In genomic region chr6:128843479-128843992, GRCm38 (mm10) we compare ENCODE assay signal across 8 mouse cellular contexts. TPM values are rescaled to one million over a fixed set of nuclear protein-coding genes. Genes with fewer than 3 reads are reported as not detected.
A peak's percentile ranks its signal among the peaks of the same experiment; 100 is the strongest.
DNase-seq lines count a peak whose midpoint lies in the region; ATAC-seq lines count a peak whose summit lies in the region.

No protein-coding gene starts in this region.

- no peaks in the 10 kb centered on the region for H3K27me3 ChIP-seq in forebrain, embryonic 14.5 days (replicated peaks; ENCODE audit: control insufficient read depth, insufficient read depth, low read length)
- H3K27me3 ChIP-seq in hindbrain, embryonic 10.5 days (ENCODE audit: insufficient read depth, poor library complexity, severe bottlenecking) = no peaks in the 10 kb centered on the region
- no peaks in the 10 kb centered on the region for H3K27me3 ChIP-seq in limb, embryonic 12.5 days
- no peaks in the 10 kb centered on the region for H3K27me3 ChIP-seq in midbrain, embryonic 13.5 days

- DNase-seq in cerebellum, postnatal 4 days (ENCODE audit: low spot score in 2 of 2) = no peak
- peak; percentile 65 for DNase-seq in adrenal gland, adult 8-10 months
- peak; percentile 70 for DNase-seq in forebrain, embryonic 14.5 days (ENCODE audit: low spot score)
- peak; percentile 63 for DNase-seq in hindbrain, embryonic 10.5 days (ENCODE audit: low spot score)
- peak; percentile 34 to 54 for DNase-seq in spleen, postnatal 14 days (ENCODE audit: low spot score in 2 of 2)

- H3K4me3 ChIP-seq in forebrain, embryonic 14.5 days (ENCODE audit: low read depth, low read length) = peak overlapping the region; percentile 76
- H3K4me3 ChIP-seq in hindbrain, embryonic 10.5 days = peak overlapping the region; percentile 70
- H3K4me3 ChIP-seq in limb, embryonic 12.5 days (replicated peaks) = peak overlapping the region; percentile 75
- peak overlapping the region; percentile 89 for H3K4me3 ChIP-seq in midbrain, embryonic 13.5 days (replicated peaks)

- H3K9me3 ChIP-seq in forebrain, embryonic 14.5 days (replicated peaks; ENCODE audit: control insufficient read depth, low read length) = no peaks in the 10 kb centered on the region
- H3K9me3 ChIP-seq in hindbrain, embryonic 10.5 days = no peaks in the 10 kb centered on the region
- H3K9me3 ChIP-seq in limb, embryonic 12.5 days = no peaks in the 10 kb centered on the region
- no peaks in the 10 kb centered on the region for H3K9me3 ChIP-seq in midbrain, embryonic 13.5 days

- H3K4me2 ChIP-seq in forebrain, embryonic 14.5 days (ENCODE audit: low read length) = peak overlapping the region; percentile 48
- H3K4me2 ChIP-seq in limb, embryonic 12.5 days = peak overlapping the region; percentile 62
- peak overlapping the region; percentile 76 for H3K4me2 ChIP-seq in midbrain, embryonic 13.5 days (replicated peaks)

- peak overlapping the region; percentile 77 for H3K27ac ChIP-seq in forebrain, embryonic 14.5 days (ENCODE audit: low read depth, low read length)
- H3K27ac ChIP-seq in hindbrain, embryonic 10.5 days = peak overlapping the region; percentile 88
- peak overlapping the region; percentile 91 for H3K27ac ChIP-seq in limb, embryonic 12.5 days
- H3K27ac ChIP-seq in midbrain, embryonic 13.5 days = peak overlapping the region; percentile 88

- no peaks in the 10 kb centered on the region for H3K36me3 ChIP-seq in forebrain, embryonic 14.5 days (ENCODE audit: control insufficient read depth, insufficient read depth, low read length)
- no peaks in the 10 kb centered on the region for H3K36me3 ChIP-seq in hindbrain, embryonic 10.5 days
- no peaks in the 10 kb centered on the region for H3K36me3 ChIP-seq in limb, embryonic 12.5 days
- no peaks in the 10 kb centered on the region for H3K36me3 ChIP-seq in midbrain, embryonic 13.5 days

- peak; percentile 41 for ATAC-seq in cerebellum, adult (ENCODE audit: insufficient number of reproducible peaks, low FRiP score, low TSS enrichment)
- peak; percentile 40 for ATAC-seq in forebrain, embryonic 14.5 days
- ATAC-seq in limb, embryonic 12.5 days (ENCODE audit: insufficient number of reproducible peaks, insufficient read depth, low FRiP score, low TSS enrichment, low read depth) = peak; percentile 29; the same call in 1 of the 2 replicates
- ATAC-seq in midbrain, embryonic 13.5 days = peak; percentile 65

- WGBS in forebrain, embryonic 14.5 days = under 1% methylated on average over 22 of the region's 22 CpGs
- WGBS in hindbrain, embryonic 10.5 days = under 1% methylated on average over 22 of the region's 22 CpGs
- WGBS in limb, embryonic 12.5 days = 1% methylated on average over 22 of the region's 22 CpGs
- under 1% methylated on average over 22 of the region's 22 CpGs for WGBS in midbrain, embryonic 13.5 days

- peaks cover 6% of the 10 kb centered on the region for H3K4me1 ChIP-seq in forebrain, embryonic 14.5 days (ENCODE audit: control insufficient read depth, insufficient read depth, low read length)
- peaks cover 27% of the 10 kb centered on the region for H3K4me1 ChIP-seq in hindbrain, embryonic 10.5 days (replicated peaks)
- peaks cover 18% of the 10 kb centered on the region for H3K4me1 ChIP-seq in limb, embryonic 12.5 days (replicated peaks)
- H3K4me1 ChIP-seq in midbrain, embryonic 13.5 days (replicated peaks) = peaks cover 25% of the 10 kb centered on the region

- H3K9ac ChIP-seq in forebrain, embryonic 14.5 days (ENCODE audit: low read length) = peak overlapping the region; percentile 69
- peak overlapping the region; percentile 66 for H3K9ac ChIP-seq in limb, embryonic 12.5 days (replicated peaks)
- peak overlapping the region; percentile 76 for H3K9ac ChIP-seq in midbrain, embryonic 13.5 days (replicated peaks)

RNA-seq across cellular contexts. Expression of gene Klrb1b, which starts 17.4 kb away (rescaled TPM):
- under 1 TPM in 2 of 4 experiments, not detected in 2; 0.17 to 0.31 TPM for total RNA-seq in adrenal gland, adult 8-10 months (2022)
- polyA plus RNA-seq in forebrain, embryonic 14.5 days (2014; fragmentation: Nextera tagmentation; extraction: Ambion mirVana) = not detected in 2 replicates
- polyA plus RNA-seq in hindbrain, embryonic 10.5 days (2016; fragmentation: Nextera tagmentation; extraction: Ambion mirVana) = not detected in 2 replicates
- polyA plus RNA-seq in limb, embryonic 12.5 days (2016; fragmentation: Nextera tagmentation; extraction: Ambion mirVana) = not detected in 2 replicates
- not detected in 2 replicates for polyA plus RNA-seq in midbrain, embryonic 13.5 days (2015; fragmentation: Nextera tagmentation; extraction: Ambion mirVana)

RNA-seq across cellular contexts. Expression of gene Gm44511, which starts 17.4 kb away (rescaled TPM):
- under 1 TPM in 1 of 4 experiments, not detected in 3; 0.54 TPM for total RNA-seq in adrenal gland, adult 8-10 months (2022)
- not detected in 2 replicates for polyA plus RNA-seq in forebrain, embryonic 14.5 days (2014; fragmentation: Nextera tagmentation; extraction: Ambion mirVana)
- polyA plus RNA-seq in hindbrain, embryonic 10.5 days (2016; fragmentation: Nextera tagmentation; extraction: Ambion mirVana) = not detected in 2 replicates
- polyA plus RNA-seq in limb, embryonic 12.5 days (2016; fragmentation: Nextera tagmentation; extraction: Ambion mirVana) = not detected in 2 replicates
- not detected in 2 replicates for polyA plus RNA-seq in midbrain, embryonic 13.5 days (2015; fragmentation: Nextera tagmentation; extraction: Ambion mirVana)

RNA-seq across cellular contexts. Expression of gene Clec2i, which starts 43.9 kb away (rescaled TPM):
- under 1 TPM in 3 of 4 experiments, not detected in 1; 0.10 to 0.65 (median 0.22) TPM for total RNA-seq in adrenal gland, adult 8-10 months (2022)
- not detected in 2 replicates for polyA plus RNA-seq in forebrain, embryonic 14.5 days (2014; fragmentation: Nextera tagmentation; extraction: Ambion mirVana)
- polyA plus RNA-seq in hindbrain, embryonic 10.5 days (2016; fragmentation: Nextera tagmentation; extraction: Ambion mirVana) = not detected in 2 replicates
- polyA plus RNA-seq in limb, embryonic 12.5 days (2016; fragmentation: Nextera tagmentation; extraction: Ambion mirVana) = not detected in 2 replicates
- not detected in 2 replicates for polyA plus RNA-seq in midbrain, embryonic 13.5 days (2015; fragmentation: Nextera tagmentation; extraction: Ambion mirVana)

RNA-seq across cellular contexts. Expression of gene BC035044, which starts 47.4 kb away (rescaled TPM):
- total RNA-seq in adrenal gland, adult 8-10 months (2022) = 1 to 10 TPM in 1 of 4 experiments, under 1 TPM in 2, not detected in 1; 0.35 to 1.0 (median 0.59) TPM
- polyA plus RNA-seq in forebrain, embryonic 14.5 days (2014; fragmentation: Nextera tagmentation; extraction: Ambion mirVana) = 0.52 and 0.65 TPM in 2 replicates
- polyA plus RNA-seq in hindbrain, embryonic 10.5 days (2016; fragmentation: Nextera tagmentation; extraction: Ambion mirVana) = 0.98 and 1.8 TPM in 2 replicates
- 0.51 and 0.70 TPM in 2 replicates for polyA plus RNA-seq in limb, embryonic 12.5 days (2016; fragmentation: Nextera tagmentation; extraction: Ambion mirVana)
- polyA plus RNA-seq in midbrain, embryonic 13.5 days (2015; fragmentation: Nextera tagmentation; extraction: Ambion mirVana) = 0.35 and 0.52 TPM in 2 replicates

RNA-seq across cellular contexts. Expression of gene Klrb1c, which starts 54.5 kb away (rescaled TPM):
- total RNA-seq in adrenal gland, adult 8-10 months (2022) = 1 to 10 TPM in 1 of 4 experiments, under 1 TPM in 3; 0.22 to 1.0 (median 0.56) TPM
- not detected in 2 replicates for polyA plus RNA-seq in forebrain, embryonic 14.5 days (2014; fragmentation: Nextera tagmentation; extraction: Ambion mirVana)
- not detected in 2 replicates for polyA plus RNA-seq in hindbrain, embryonic 10.5 days (2016; fragmentation: Nextera tagmentation; extraction: Ambion mirVana)
- not detected in 2 replicates for polyA plus RNA-seq in limb, embryonic 12.5 days (2016; fragmentation: Nextera tagmentation; extraction: Ambion mirVana)
- not detected in 2 replicates for polyA plus RNA-seq in midbrain, embryonic 13.5 days (2015; fragmentation: Nextera tagmentation; extraction: Ambion mirVana)

Comparison
In these comparisons a context has a peak if more than half of its experiments do, and no peak if none do; other contexts are left out.
1. DNase-seq: peak in adrenal gland, adult 8-10 months (single experiment), forebrain, embryonic 14.5 days (single experiment), hindbrain, embryonic 10.5 days (single experiment) and spleen, postnatal 14 days (2 of 2); none in cerebellum, postnatal 4 days (0 of 2).
2. Peak in every context shown above with its lines, with median percentiles within 50 percentile points of each other: ATAC-seq, H3K27ac ChIP-seq, H3K4me2 ChIP-seq, H3K4me3 ChIP-seq and H3K9ac ChIP-seq.